Mouse (Mus musculus) heart, postnatal 0 days (tissue): ENCODE measurements around the gene Zfp229.

Experiments
- CTCF ChIP-seq: IDR thresholded peaks from 2 replicates; pipeline ENCODE4 v1.5.1; 2016; ENCODE audit warnings: antibody characterized with exemption, control low read depth, low read depth
- EP300 ChIP-seq: IDR thresholded peaks from 2 replicates; pipeline ENCODE4 v1.6.1; 2016; ENCODE audit warnings: antibody characterized with exemption, low read depth

DNA sequence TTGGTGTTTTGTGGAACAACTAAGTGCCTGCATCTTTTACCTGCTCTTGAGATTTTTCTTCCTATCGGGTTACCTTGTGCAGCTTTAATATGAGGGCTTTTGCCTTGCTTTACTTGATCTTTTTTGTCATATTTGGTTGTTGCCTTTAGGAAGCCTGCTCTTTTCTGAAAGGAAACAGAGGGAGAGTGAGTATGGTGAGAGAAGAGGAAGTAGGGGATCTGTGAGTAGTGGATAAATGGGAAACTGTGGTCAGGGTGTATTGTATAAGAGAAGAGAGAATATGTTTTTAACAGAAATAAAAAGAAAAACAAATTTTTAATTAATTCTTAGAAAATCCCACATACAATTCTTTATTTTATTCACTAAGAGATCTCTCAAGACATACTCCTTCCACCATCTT lies 27.2 kb upstream of the Zfp229 start:
- TF ChIP-seq CTCF, result no peak
- no peak for TF ChIP-seq EP300
